12 mouse cellular contexts compared by ENCODE assay signal in the genomic region with DNA sequence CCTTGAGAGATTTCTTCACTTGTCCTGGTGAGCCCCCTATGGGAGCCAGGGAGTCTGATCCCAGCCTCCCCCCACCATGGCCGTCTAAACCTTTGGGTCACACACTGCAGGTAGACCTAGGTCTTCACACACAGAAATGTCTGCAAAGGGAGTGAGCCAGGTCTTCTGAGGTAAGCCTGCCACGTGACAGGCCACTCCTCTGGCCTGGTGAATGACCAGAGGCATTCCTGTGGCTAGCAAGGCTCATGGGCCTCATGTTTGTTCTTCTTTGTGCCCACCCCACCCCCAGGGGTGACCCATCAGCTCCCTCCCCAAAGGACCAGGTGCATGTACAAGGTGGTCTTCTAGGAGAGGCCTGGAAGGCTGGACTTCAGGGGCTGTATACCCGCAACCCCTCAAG.
"Had no signal": no experiment of that assay in that cellular context is flagged by ENCODE, and none has a peak within 500 bp of the region (broad histone marks: within the 10 kb centered on the region; RNA-seq: fewer than 3 reads in every experiment).

No protein-coding gene starts in this region.

- H3K4me1 ChIP-seq: liver, embryonic 15.5 days; midbrain, embryonic 13.5 days had no signal

- H3K4me3 ChIP-seq: limb, embryonic 12.5 days; liver, embryonic 15.5 days; lung, embryonic 15.5 days; midbrain, embryonic 13.5 days had no signal

- ATAC-seq: inflammation-experienced regulatory T-cells, adult 6 months; midbrain, embryonic 13.5 days had no signal

- H3K27me3 ChIP-seq: limb, embryonic 12.5 days; liver, embryonic 15.5 days; lung, embryonic 15.5 days; midbrain, embryonic 13.5 days had no signal

- H3K4me2 ChIP-seq: limb, embryonic 12.5 days; liver, embryonic 15.5 days; lung, embryonic 15.5 days; midbrain, embryonic 13.5 days had no signal

- H3K36me3 ChIP-seq: limb, embryonic 12.5 days; liver, embryonic 15.5 days; lung, embryonic 15.5 days; midbrain, embryonic 13.5 days had no signal

- H3K27ac ChIP-seq: kidney, postnatal 0 days; limb, embryonic 12.5 days; liver, embryonic 15.5 days; lung, embryonic 15.5 days; midbrain, embryonic 13.5 days had no signal

- H3K9me3 ChIP-seq: limb, embryonic 12.5 days; liver, embryonic 15.5 days; lung, embryonic 15.5 days had no signal

- DNase-seq: kidney, adult 11 months; kidney, postnatal 36 days; layer of hippocampus, adult 9-11 months; layer of hippocampus, postnatal 36 days; right cerebral cortex, postnatal 25 days; thymus, postnatal 4 days had no signal

- H3K9ac ChIP-seq: limb, embryonic 12.5 days; liver, embryonic 15.5 days; lung, embryonic 15.5 days; midbrain, embryonic 13.5 days had no signal
